Mouse (Mus musculus) G1E (cell line): Measurements from ENCODE around the gene Zc3h7a.

ENCODE experiments used
- CTCF ChIP-seq: IDR thresholded peaks from 2 replicates; pipeline ENCODE4 v1.5.1; 2012; ENCODE audit warnings: low read depth, low read length, inconsistent platforms, mixed read lengths
- GATA1 ChIP-seq: IDR thresholded peaks from 2 replicates; pipeline ENCODE4 v1.6.1; 2012; ENCODE audit warnings: borderline replicate concordance, low read length, inconsistent platforms, mixed read lengths
- POLR2AphosphoS5 ChIP-seq: IDR thresholded peaks from 2 replicates; pipeline ENCODE4 v1.6.1; 2012; ENCODE audit warnings: low read depth, low read length, inconsistent platforms; ENCODE audit not compliant: insufficient replicate concordance
- TAL1 ChIP-seq: conservative IDR thresholded peaks from 2 replicates; pipeline ENCODE4 v1.6.1; 2012; ENCODE audit warnings: low read depth, low read length, inconsistent platforms, mixed read lengths

- no peak for TF ChIP-seq CTCF
- no peak for TF ChIP-seq TAL1
- no peak for TF ChIP-seq POLR2AphosphoS5
- no peak for TF ChIP-seq GATA1
These were observed 50.8 kb downstream of the Zc3h7a start for GRCm38 (mm10) chr16:11125371-11125770.
